Mouse (Mus musculus) common myeloid progenitor, adult 5-6 weeks (primary cell): ENCODE measurements around the gene Plxnb2. TPM values are rescaled to one million over a fixed set of nuclear protein-coding genes. Genes with fewer than 3 reads are reported as not detected.

Experiments
- ATAC-seq: replicated peaks from 2 replicates; pipeline ENCODE4 v1.8.0; 2016; ENCODE audit warnings: low read depth, mild to moderate bottlenecking, moderate TSS enrichment, inconsistent platforms; ENCODE audit not compliant: poor library complexity, severe bottlenecking
- total RNA-seq: library from RNA; stranded (forward); fragments of 200-1000, 187-1606 nt; gene quantifications from 2 replicates; pipeline ENCODE4 v1.2.3, GENCODE M21; 2017

Plxnb2 gene
- total RNA-seq, 1 experiment from 2014 or later, result 29.2 TPM

- ATAC-seq, result no peak
Measured at GRCm38 (mm10) chr15:89152312-89152711, 28.3 kb downstream of the Plxnb2 start.

GRCm38 (mm10) chr15:89150041-89150390 is 30.6 kb downstream of the Plxnb2 start:
- peak; percentile 62 for ATAC-seq

GRCm38 (mm10) chr15:89149271-89150040 is 31.1 kb downstream of the Plxnb2 start, which contains the start of gene Mapk11:
Mapk11 (minus strand) TSS chr15:89149628.
- peak; percentile 52 for ATAC-seq

GRCm38 (mm10) chr15:89148496-89149270 is 31.9 kb downstream of the Plxnb2 start:
- no peak for ATAC-seq

GRCm38 (mm10) chr15:89147895-89148294 is 32.7 kb downstream of the Plxnb2 start:
- no peak for ATAC-seq

GRCm38 (mm10) chr15:89147456-89147855 is 33.1 kb downstream of the Plxnb2 start:
- no peak for ATAC-seq

- peak; percentile 16 for ATAC-seq
Measured at GRCm38 (mm10) chr15:89147024-89147423, 33.6 kb downstream of the Plxnb2 start.

GRCm38 (mm10) chr15:89146537-89146936 is 34.1 kb downstream of the Plxnb2 start:
- 0 out of 2 replicates have a peak, but pooled peaks have one; percentile 6 for ATAC-seq

GRCm38 (mm10) chr15:89145813-89146350 is 34.7 kb downstream of the Plxnb2 start:
- no peak for ATAC-seq

GRCm38 (mm10) chr15:89144965-89145364 is 35.6 kb downstream of the Plxnb2 start:
- ATAC-seq, result no peak

- ATAC-seq, result no peak
Measured at GRCm38 (mm10) chr15:89143134-89143533, 37.5 kb downstream of the Plxnb2 start.

GRCm38 (mm10) chr15:89141905-89142304 is 38.7 kb downstream of the Plxnb2 start:
- no peak for ATAC-seq

GRCm38 (mm10) chr15:89141443-89141842 is 39.1 kb downstream of the Plxnb2 start:
- ATAC-seq, result no peak

- 0 out of 2 replicates have a peak, but pooled peaks have one; percentile 10 for ATAC-seq
Measured at GRCm38 (mm10) chr15:89140659-89141252, 39.8 kb downstream of the Plxnb2 start, which contains the start of gene Mapk12. Mapk12 (minus strand) TSS chr15:89140703.

- ATAC-seq, result no peak
Measured at GRCm38 (mm10) chr15:89140048-89140658, 40.4 kb downstream of the Plxnb2 start.

GRCm38 (mm10) chr15:89138531-89138930 is 42.1 kb downstream of the Plxnb2 start:
- no peak for ATAC-seq

GRCm38 (mm10) chr15:89138046-89138405 is 42.6 kb downstream of the Plxnb2 start:
- ATAC-seq, result no peak

GRCm38 (mm10) chr15:89137378-89138045 is 43.1 kb downstream of the Plxnb2 start:
- no peak for ATAC-seq

GRCm38 (mm10) chr15:89136461-89137155 is 44.0 kb downstream of the Plxnb2 start:
- no peak for ATAC-seq
